Mouse (Mus musculus) CH12F3 (cell line): ENCODE measurements around the gene Lin7a.

Experiments
- in situ Hi-C: fragments of 300-500 bp; cut with MboI; formaldehyde crosslinking; loops from 2 replicates; pipeline ENCODE4 v1.14.3; 2020; ENCODE audit warnings: low sequenced_read_pairs

Lin7a gene

GRCm38 (mm10) chr10:107271321-107272130 is at the start of gene Lin7a:
TSS of gene Lin7a (plus strand) at chr10:107271686.
- in situ Hi-C loops, result no loop called here

GRCm38 (mm10) chr10:107221726-107222125 is 49.8 kb upstream of the Lin7a start:
- in situ Hi-C loops, result no loop called here

- in situ Hi-C loops, result no loop called here
These were observed 48.9 kb upstream of the Lin7a start for GRCm38 (mm10) chr10:107222406-107223185.

- in situ Hi-C loops, result no loop called here
These were observed 48.4 kb upstream of the Lin7a start for GRCm38 (mm10) chr10:107223186-107223440.

GRCm38 (mm10) chr10:107223821-107224220 is 47.7 kb upstream of the Lin7a start:
- in situ Hi-C loops, result no loop called here

GRCm38 (mm10) chr10:107224596-107225330 is 46.7 kb upstream of the Lin7a start:
- in situ Hi-C loops, result no loop called here

- in situ Hi-C loops, result no loop called here
These were observed 46.1 kb upstream of the Lin7a start for GRCm38 (mm10) chr10:107225331-107225835.

GRCm38 (mm10) chr10:107225871-107226270 is 45.6 kb upstream of the Lin7a start:
- in situ Hi-C loops, result no loop called here

- in situ Hi-C loops, result no loop called here
These were observed 43.6 kb upstream of the Lin7a start for GRCm38 (mm10) chr10:107227901-107228300.

GRCm38 (mm10) chr10:107228776-107229175 is 42.7 kb upstream of the Lin7a start:
- in situ Hi-C loops, result no loop called here

GRCm38 (mm10) chr10:107229416-107229815 is 42.1 kb upstream of the Lin7a start:
- in situ Hi-C loops, result no loop called here

GRCm38 (mm10) chr10:107230081-107230850 is 41.2 kb upstream of the Lin7a start:
- in situ Hi-C loops, result no loop called here

- in situ Hi-C loops, result no loop called here
These were observed 40.7 kb upstream of the Lin7a start for GRCm38 (mm10) chr10:107230851-107231130.

- in situ Hi-C loops, result no loop called here
These were observed 40.0 kb upstream of the Lin7a start for GRCm38 (mm10) chr10:107231421-107232010.

GRCm38 (mm10) chr10:107232491-107233110 is 38.9 kb upstream of the Lin7a start:
- in situ Hi-C loops, result no loop called here

- in situ Hi-C loops, result no loop called here
These were observed 38.3 kb upstream of the Lin7a start for GRCm38 (mm10) chr10:107233221-107233620.

GRCm38 (mm10) chr10:107233825-107234224 is 37.7 kb upstream of the Lin7a start:
- in situ Hi-C loops, result no loop called here

- in situ Hi-C loops, result no loop called here
These were observed 36.8 kb upstream of the Lin7a start for GRCm38 (mm10) chr10:107234421-107235400.

- in situ Hi-C loops, result no loop called here
These were observed 36.0 kb upstream of the Lin7a start for GRCm38 (mm10) chr10:107235496-107235895.
